Mouse (Mus musculus): ENCODE results near the gene Myo3a. TPM values are rescaled to one million over a fixed set of nuclear protein-coding genes. Genes with fewer than 3 reads are reported as not detected.

The Myo3a gene
- polyA plus RNA-seq, 1 experiment from 2014 or later = not detected

DNA sequence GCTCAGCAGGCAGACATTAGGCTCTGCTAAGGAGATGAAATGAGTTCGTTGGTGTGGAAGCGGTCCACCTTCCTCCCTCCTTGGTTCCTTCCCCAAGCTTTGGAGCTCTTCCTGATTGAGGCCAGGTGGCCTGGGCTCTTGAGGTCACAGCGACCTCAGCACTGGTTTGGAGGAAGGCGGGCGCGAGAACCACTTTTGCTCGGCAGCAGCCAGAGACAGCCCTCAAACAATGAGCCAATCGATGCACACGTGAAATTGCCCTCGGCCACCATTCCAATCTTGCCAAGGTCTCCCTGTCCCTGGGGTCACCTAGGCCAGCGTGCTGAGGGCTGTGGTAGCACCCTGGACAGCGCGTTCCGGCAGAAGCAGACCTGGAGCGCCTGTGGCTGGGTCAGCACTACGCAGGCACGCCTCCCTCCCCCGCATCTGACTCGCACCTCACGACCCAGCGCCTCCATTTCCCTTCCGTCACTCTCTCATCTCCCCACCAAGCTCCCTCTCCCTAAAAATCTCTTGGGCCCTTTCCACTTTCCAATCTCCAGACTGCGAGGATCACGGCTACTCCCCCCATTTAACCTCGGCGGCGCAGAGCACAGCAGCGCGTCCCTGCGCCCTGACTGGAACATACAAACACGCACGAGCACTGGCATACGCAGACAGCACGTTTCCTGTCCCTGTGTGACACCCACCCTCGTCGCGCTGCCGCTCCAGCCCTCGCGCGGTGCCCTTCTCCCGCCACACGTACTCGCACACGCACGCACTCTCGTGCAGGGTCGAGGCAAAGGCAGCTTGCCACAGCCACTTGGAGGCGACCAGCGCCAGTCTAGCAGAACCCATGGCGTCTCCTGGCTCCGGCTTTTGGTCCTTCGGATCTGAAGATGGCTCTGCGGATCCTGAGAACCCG, 394.8 kb downstream of the Myo3a start, which contains the start of gene Gad2:
Gene Gad2 (plus strand): TSS at position 378 of the 904 bp plus-strand sequence.
- H3K4me1 ChIP-seq (replicated peaks) = peaks cover 48% of the 10 kb centered on the region
- H3K4me2 ChIP-seq = peak within 1 kb of the TSS; percentile 77
- H3K9me3 ChIP-seq = no peaks in the 10 kb centered on the region
- under 1% methylated on average over 54 of the region's 55 CpGs for WGBS
- H3K36me3 ChIP-seq = no peaks in the 10 kb centered on the region
- peak within 1 kb of the TSS; percentile 96 for H3K27ac ChIP-seq (replicated peaks)
- peak within 1 kb of the TSS; percentile 70 for H3K9ac ChIP-seq
- peak; percentile 86 for ATAC-seq (ENCODE audit: low FRiP score, low read depth)
- peaks cover 35% of the 10 kb centered on the region for H3K27me3 ChIP-seq
- H3K4me3 ChIP-seq = peak within 1 kb of the TSS; percentile 52

DNA sequence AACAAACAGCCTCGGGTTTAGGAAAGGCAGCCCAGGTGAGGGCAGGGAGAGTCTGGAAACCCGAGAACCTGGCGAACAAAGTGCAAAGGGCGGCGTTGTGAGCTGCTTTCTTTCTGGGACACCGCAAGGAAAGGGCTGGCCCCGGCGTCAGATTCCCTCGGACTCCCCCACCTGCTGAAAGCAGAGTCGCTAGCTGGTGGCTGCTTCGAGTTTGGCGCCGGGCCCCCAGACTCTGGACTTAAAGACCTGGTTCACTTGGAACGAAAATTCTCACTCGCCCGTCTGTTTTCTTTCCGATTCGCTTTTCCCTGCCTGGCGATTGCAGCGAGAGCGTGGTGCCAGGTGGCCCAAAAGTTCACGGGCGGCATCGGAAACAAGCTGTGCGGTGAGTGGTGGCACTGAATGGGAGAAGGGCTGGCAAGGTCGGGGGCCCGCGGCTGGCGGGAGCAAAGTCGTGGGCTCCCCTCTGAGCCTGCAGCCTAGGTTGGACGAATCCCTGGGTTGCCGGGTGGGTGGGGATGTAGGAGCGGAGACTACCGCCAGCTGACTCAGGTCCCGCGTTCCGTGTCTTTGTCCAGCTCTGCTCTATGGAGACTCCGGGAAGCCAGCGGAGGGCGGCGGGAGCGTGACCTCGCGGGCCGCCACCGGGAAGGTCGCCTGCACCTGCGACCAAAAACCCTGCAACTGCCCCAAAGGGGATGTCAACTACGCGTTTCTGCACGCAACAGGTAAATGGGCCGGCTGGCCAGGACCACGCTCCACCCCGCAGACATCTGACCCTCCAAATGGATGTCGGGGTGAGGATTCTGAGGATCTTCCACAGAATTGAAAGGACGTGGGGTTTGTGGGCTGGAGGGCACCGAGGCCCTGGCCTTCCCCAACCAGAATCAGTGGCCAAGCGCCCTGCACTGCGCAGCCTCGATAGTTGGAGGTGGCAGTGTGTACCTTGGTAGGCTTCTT, 396.1 kb downstream of the Myo3a start:
- WGBS = under 1% methylated on average over 59 of the region's 60 CpGs
- Histone ChIP-seq H3K4me3 (peak overlapping the region; percentile 52), H3K36me3 (no peaks in the 10 kb centered on the region), H3K27me3 (peaks cover 36% of the 10 kb centered on the region), H3K27ac (replicated peaks) (peak overlapping the region; percentile 96), H3K9ac (peak overlapping the region; percentile 70), H3K4me1 (replicated peaks) (peaks cover 42% of the 10 kb centered on the region), H3K9me3 (no peaks in the 10 kb centered on the region), H3K4me2 (peak overlapping the region; percentile 77)
- ATAC-seq (ENCODE audit: low FRiP score, low read depth) = no peak

DNA sequence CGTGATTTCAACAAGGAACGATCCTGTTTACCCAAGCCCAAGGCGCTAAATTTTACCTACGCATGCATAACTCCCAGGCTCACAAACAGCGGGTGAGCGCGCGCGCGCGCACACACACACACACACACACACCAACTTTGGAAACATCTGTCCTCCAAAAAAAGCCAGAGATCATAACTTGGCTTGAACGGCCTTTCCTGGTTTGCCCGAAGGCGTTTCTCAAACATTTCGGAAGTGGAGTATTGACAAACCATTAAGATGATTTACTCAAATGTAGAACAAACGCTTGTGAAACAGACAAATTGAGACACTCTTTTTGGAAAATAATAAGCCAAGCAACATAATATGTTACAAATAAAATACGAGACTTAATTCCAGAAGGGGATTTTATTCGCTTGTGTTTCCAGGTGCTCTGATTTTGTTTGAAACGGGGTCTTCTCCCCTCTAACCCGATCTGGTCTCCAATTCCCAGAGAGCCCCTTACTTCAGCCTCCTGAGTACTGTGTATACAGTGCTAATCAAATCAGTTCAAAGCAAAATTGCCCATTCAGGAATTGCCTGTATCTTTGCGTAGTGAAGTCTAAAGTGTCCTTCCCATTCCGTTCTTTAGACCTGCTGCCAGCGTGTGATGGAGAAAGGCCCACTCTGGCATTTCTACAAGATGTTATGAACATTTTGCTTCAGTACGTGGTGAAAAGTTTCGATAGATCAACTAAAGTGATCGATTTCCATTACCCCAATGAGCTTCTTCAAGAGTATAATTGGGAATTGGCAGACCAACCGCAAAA, 397.1 kb downstream of the Myo3a start:
- Histone ChIP-seq H3K27ac (replicated peaks) (peak overlapping the region; percentile 96), H3K4me2 (peak overlapping the region; percentile 77), H3K9ac (peak overlapping the region; percentile 70), H3K4me1 (replicated peaks) (peaks cover 41% of the 10 kb centered on the region), H3K9me3 (no peaks in the 10 kb centered on the region), H3K4me3 (peak overlapping the region; percentile 52), H3K36me3 (no peaks in the 10 kb centered on the region), H3K27me3 (peaks cover 31% of the 10 kb centered on the region)
- WGBS = 3% methylated on average over 27 of the region's 27 CpGs
- ATAC-seq (ENCODE audit: low FRiP score, low read depth) = no peak

DNA sequence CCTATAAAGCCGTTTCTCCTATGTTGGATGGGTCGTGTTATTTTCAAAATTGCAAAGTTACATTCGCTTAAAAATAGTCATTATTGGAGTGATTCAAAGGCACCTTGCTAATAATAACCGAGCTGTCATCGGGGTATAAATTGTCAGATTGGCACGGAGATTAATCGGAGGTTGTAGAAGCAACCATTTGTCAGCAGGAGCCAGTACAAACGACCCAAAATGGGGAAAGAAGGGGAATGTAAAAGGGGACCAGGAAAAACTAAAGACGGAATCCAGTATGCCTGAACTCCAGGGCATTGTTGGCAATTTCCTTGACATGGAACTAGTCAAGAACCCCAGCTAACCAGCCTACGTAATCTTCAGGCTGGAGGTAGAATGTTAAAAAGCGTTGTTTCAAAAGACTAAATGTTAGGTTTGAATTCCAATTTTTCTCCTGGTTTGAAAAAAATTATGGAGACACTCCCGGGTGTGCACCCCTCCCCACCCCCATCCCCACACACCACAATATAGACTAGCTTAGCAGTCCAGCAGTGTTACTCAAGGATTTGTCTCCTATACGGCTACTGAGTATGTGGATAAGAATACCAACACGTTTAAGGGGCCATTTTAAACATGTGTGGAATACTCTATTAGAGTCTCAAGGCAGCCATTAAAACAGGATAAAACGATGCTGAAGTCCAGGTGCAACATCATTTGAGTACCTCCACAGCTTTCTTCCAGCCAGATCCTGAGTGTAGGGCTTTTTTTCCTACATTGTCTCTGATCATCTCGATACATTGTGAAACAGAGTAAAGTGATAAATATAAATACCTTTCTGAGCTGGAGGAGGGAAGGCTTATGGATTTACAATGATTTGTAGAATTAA, 398.0 kb downstream of the Myo3a start:
- H3K9me3 ChIP-seq = no peaks in the 10 kb centered on the region
- peak overlapping the region; percentile 96 for H3K27ac ChIP-seq (replicated peaks)
- H3K9ac ChIP-seq = peak overlapping the region; percentile 70
- ATAC-seq (ENCODE audit: low FRiP score, low read depth) = no peak
- WGBS = 6% methylated on average over 16 of the region's 16 CpGs
- H3K27me3 ChIP-seq = peaks cover 29% of the 10 kb centered on the region
- H3K4me3 ChIP-seq = peak overlapping the region; percentile 52
- peak overlapping the region; percentile 77 for H3K4me2 ChIP-seq
- H3K36me3 ChIP-seq = no peaks in the 10 kb centered on the region
- peaks cover 37% of the 10 kb centered on the region for H3K4me1 ChIP-seq (replicated peaks)

DNA sequence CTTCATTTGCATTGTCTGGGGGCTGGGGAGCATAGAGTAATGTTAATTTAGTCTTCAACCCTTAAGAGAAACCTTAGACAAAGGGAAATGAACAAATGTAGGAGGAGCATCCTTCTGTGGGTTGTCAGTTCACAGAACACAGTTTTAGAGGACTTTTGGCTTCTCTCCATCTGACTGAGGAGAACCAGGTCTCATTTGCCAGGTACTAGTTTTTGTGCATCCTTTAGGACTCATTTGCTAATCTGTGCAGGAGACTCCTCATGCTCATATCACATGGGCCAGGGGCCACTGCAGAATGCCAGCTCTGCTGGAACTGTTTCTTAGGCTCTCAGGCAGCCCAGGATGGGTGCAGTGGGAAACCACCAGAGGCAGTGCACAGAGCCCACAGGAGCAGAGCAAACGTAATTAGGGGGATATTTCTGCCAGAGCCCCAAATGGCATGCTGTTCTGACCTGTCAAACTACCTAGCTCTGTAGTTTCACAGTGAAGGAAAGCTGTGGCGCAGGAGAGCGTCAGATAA, 399.9 kb downstream of the Myo3a start:
- 26% methylated on average over 3 of the region's 3 CpGs for WGBS
- peaks cover 24% of the 10 kb centered on the region for H3K27me3 ChIP-seq
- ATAC-seq (ENCODE audit: low FRiP score, low read depth) = peak; percentile 37; the same call in 1 of the 2 replicates

DNA sequence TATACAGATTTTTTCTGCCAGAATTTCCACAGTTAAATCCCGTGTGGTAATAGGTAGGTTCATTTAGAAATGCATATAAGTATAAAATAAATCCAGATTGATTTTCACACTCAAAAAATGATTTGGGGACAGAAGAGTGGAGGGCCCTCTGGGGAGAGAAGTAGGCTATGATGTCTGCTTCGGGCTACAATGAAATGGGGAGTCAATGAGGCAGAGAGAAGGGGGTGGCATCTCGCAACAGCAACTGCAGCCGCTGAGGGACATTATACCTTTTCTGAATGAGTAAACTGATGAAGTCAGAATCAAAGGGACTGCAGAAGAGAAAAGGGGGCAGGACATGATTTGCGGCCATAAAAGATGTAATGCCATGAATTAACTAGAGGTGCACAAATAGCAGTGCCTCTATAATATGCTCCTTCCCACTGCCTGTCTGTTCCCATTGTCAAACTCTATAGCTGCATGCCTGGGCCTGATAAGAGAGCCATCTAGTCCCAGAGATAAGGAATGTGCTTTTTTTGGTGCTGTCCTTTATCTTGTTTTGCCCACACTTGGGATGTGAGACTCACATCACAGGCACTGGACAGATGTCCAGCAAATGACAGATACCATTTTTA, 400.6 kb downstream of the Myo3a start:
- Histone ChIP-seq H3K36me3 (no peaks in the 10 kb centered on the region), H3K4me1 (replicated peaks) (peaks cover 12% of the 10 kb centered on the region), H3K9me3 (no peaks in the 10 kb centered on the region), H3K4me3 (peak overlapping the region; percentile 52), H3K27ac (replicated peaks) (peak overlapping the region; percentile 96), H3K27me3 (peaks cover 24% of the 10 kb centered on the region), H3K9ac (peak overlapping the region; percentile 18; the same call in 1 of the 2 replicates), H3K4me2 (peak overlapping the region; percentile 77)
- ATAC-seq (ENCODE audit: low FRiP score, low read depth) = peak; percentile 52; the same call in 1 of the 2 replicates
- 23% methylated on average over 5 of the region's 5 CpGs for WGBS

More for the DNA sequence above, 399.9 kb downstream of the Myo3a start:
- H3K4me2 ChIP-seq = peak overlapping the region; percentile 77
- H3K36me3 ChIP-seq = no peaks in the 10 kb centered on the region
- peak overlapping the region; percentile 18; the same call in 1 of the 2 replicates for H3K9ac ChIP-seq
- H3K4me1 ChIP-seq (replicated peaks) = peaks cover 19% of the 10 kb centered on the region
- H3K4me3 ChIP-seq = peak overlapping the region; percentile 52
- no peaks in the 10 kb centered on the region for H3K9me3 ChIP-seq
- H3K27ac ChIP-seq (replicated peaks) = peak overlapping the region; percentile 96

DNA sequence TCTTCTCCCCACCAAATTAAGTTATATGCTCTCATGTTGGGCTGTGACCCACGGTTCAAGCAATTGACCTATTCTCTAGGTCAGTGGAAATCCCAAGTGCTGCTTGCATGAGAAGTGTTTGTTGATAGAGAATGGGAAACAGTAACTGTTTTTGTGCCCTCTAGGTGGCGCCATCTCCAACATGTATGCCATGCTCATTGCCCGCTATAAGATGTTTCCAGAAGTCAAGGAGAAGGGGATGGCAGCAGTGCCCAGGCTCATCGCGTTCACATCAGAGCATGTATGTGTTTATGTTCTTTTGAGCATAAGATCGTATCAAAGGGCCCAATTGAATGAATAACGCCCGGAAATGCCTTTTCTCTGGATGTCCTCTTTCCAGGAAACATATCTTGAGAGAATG, 407.5 kb downstream of the Myo3a start:
- no peaks in the 10 kb centered on the region; the same call in 1 of the 2 replicates for H3K4me1 ChIP-seq (replicated peaks)
- no peak overlapping the region for H3K4me3 ChIP-seq
- H3K9me3 ChIP-seq = no peaks in the 10 kb centered on the region
- no peak overlapping the region for H3K9ac ChIP-seq
- no peak overlapping the region for H3K27ac ChIP-seq (replicated peaks)
- WGBS = 44% methylated on average over 8 of the region's 8 CpGs
- no peak for ATAC-seq (ENCODE audit: low FRiP score, low read depth)
- H3K27me3 ChIP-seq = no peaks in the 10 kb centered on the region
- H3K4me2 ChIP-seq = no peak overlapping the region
- peaks cover 7% of the 10 kb centered on the region; the same call in 1 of the 2 replicates for H3K36me3 ChIP-seq

DNA sequence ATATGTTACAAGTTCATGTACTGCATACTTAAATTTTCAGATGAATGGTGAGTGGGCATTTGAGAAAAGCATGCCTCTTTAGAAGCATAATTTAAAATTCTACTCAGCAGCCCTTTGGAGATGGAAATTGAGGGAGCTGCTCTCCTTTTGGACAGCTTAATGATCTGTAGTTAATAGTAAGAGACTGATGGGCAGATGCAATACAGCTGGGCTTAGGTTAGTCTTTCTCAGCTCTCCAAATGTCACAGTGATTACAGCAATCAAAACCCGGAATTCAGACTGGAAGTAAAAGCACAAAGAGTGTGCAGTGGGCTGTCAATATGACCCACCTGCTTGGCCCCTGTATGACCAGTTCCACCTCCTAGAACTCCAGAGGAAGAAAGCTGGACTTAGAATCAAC, 418.8 kb downstream of the Myo3a start:
- ATAC-seq (ENCODE audit: low FRiP score, low read depth) = no peak
- 42% methylated on average over 1 of the region's 1 CpGs for WGBS
- H3K4me1 ChIP-seq (replicated peaks) = 0 out of 2 replicates have a peak, but pooled peaks cover 5% of the 10 kb centered on the region

DNA sequence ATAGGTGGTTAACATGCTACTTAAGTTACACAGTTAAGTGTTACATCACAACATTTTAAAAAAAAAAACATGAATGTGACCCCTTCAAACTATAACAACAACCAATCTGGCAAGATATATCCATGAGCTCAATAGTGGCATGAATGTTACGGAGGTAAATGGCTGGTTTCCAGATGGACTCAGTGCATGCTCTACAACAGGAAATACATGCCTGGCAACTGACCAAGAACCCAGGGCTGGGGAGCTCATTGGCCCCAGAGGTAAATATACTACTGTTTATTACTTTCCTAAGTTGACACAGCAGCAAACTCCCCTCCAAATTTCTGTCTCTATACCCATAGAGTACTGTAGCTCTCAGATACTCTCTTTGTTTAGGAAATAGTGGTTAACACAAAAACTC, 421.1 kb downstream of the Myo3a start:
- Histone ChIP-seq H3K27me3 (no peaks in the 10 kb centered on the region), H3K4me1 (replicated peaks) (0 out of 2 replicates have a peak, but pooled peaks cover 5% of the 10 kb centered on the region), H3K27ac (replicated peaks) (no peak overlapping the region), H3K36me3 (0 out of 2 replicates have a peak, but pooled peaks cover 5% of the 10 kb centered on the region), H3K9ac (no peak overlapping the region), H3K4me3 (no peak overlapping the region), H3K4me2 (no peak overlapping the region), H3K9me3 (no peaks in the 10 kb centered on the region)
- ATAC-seq (ENCODE audit: low FRiP score, low read depth) = no peak
- 68% methylated on average over 1 of the region's 1 CpGs for WGBS

More for the DNA sequence above, 418.8 kb downstream of the Myo3a start:
- Histone ChIP-seq H3K4me3 (no peak overlapping the region), H3K4me2 (no peak overlapping the region), H3K9me3 (no peaks in the 10 kb centered on the region), H3K36me3 (0 out of 2 replicates have a peak, but pooled peaks cover 5% of the 10 kb centered on the region), H3K27me3 (no peaks in the 10 kb centered on the region), H3K9ac (no peak overlapping the region), H3K27ac (replicated peaks) (no peak overlapping the region)

DNA sequence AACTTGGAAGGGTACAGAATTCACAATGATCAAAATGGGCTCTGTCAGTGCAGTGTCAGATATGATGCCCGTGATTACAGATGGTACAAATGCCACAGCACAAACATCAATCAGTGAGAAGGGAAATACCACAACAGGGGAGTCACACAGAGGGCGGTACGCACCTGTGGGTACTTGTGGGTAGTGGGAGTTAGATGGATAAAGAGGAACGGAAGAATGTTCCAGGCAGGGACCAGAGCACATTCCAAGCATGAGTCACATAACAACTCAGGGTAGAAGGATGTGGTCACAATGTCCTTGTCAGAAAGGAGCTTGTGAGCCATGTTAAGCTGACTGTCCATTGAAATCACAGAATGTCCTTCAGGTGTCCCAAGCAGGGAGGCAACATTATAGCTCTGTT, 424.5 kb downstream of the Myo3a start:
- whole genome bisulfite sequencing = 88% methylated on average over 4 of the region's 4 CpGs
- H3K4me2 ChIP-seq = no peak overlapping the region
- 0 out of 2 replicates have a peak, but pooled peaks cover 5% of the 10 kb centered on the region for H3K36me3 ChIP-seq
- H3K27ac ChIP-seq (replicated peaks) = no peak overlapping the region
- no peak for ATAC-seq (ENCODE audit: low FRiP score, low read depth)
- H3K9me3 ChIP-seq = no peaks in the 10 kb centered on the region
- H3K4me3 ChIP-seq = no peak overlapping the region
- no peaks in the 10 kb centered on the region for H3K4me1 ChIP-seq (replicated peaks)
- no peaks in the 10 kb centered on the region for H3K27me3 ChIP-seq
- H3K9ac ChIP-seq = no peak overlapping the region

Data from hindbrain, embryonic 15.5 days (tissue).